Mouse (Mus musculus) stomach, postnatal 0 days (tissue): Measurements from ENCODE around the gene Rbm28. TPM values are rescaled to one million over a fixed set of nuclear protein-coding genes. Genes with fewer than 3 reads are reported as not detected.

Experiments used
- ATAC-seq: fragments of 200-750 bp; cut with Nextera tagmentation; 2 replicates; pipeline ENCODE4 v1.8.0; 2017; ENCODE audit not compliant: low FRiP score, low TSS enrichment
- DNase-seq: peaks from one replicate; pipeline ENCODE4 v3.0.0-alpha.2; 2016; ENCODE audit warnings: low spot score
- H3K27ac ChIP-seq: fragments of 300-500 bp; sonication (generic); replicated peaks from 2 replicates; pipeline ENCODE4 v1.5.1; 2014; ENCODE audit warnings: mild to moderate bottlenecking, control low read depth
- H3K27me3 ChIP-seq: fragments of 300-500 bp; sonication (generic); 2 replicates; pipeline ENCODE4 v1.6.1; 2014; ENCODE audit warnings: low read length; ENCODE audit not compliant: control insufficient read depth, insufficient read depth
- H3K36me3 ChIP-seq: fragments of 300-500 bp; sonication (generic); 2 replicates; pipeline ENCODE4 v1.6.1; 2014; ENCODE audit warnings: low read length, mixed read lengths; ENCODE audit not compliant: control insufficient read depth, insufficient read depth
- H3K4me1 ChIP-seq: fragments of 300-500 bp; sonication (generic); replicated peaks from 2 replicates; pipeline ENCODE4 v1.6.1; 2014; ENCODE audit warnings: antibody characterized with exemption; ENCODE audit not compliant: control insufficient read depth, insufficient read depth
- H3K4me2 ChIP-seq: fragments of 300-500 bp; sonication (generic); replicated peaks from 2 replicates; pipeline ENCODE4 v1.6.1; 2014; ENCODE audit warnings: low read depth, mild to moderate bottlenecking, control low read depth, moderate library complexity
- H3K4me3 ChIP-seq: fragments of 300-500 bp; sonication (generic); 2 replicates; pipeline ENCODE4 v1.5.1; 2014; ENCODE audit warnings: low read depth, low read length, control low read depth
- H3K9ac ChIP-seq: fragments of 300-500 bp; sonication (generic); 2 replicates; pipeline ENCODE4 v1.6.1; 2014; ENCODE audit warnings: mild to moderate bottlenecking, low read length, control low read depth, mixed read lengths
- H3K9me3 ChIP-seq: fragments of 300-500 bp; sonication (generic); 2 replicates; pipeline ENCODE4 v1.6.1; 2016; ENCODE audit warnings: low read length; ENCODE audit not compliant: control insufficient read depth
- CTCF ChIP-seq: IDR thresholded peaks from 2 replicates; pipeline ENCODE4 v1.5.1; 2016; ENCODE audit warnings: antibody characterized with exemption, low read depth, mild to moderate bottlenecking, moderate library complexity
- EP300 ChIP-seq: optimal IDR thresholded peaks from 2 replicates; pipeline ENCODE3; 2016; ENCODE audit warnings: antibody characterized with exemption
- WGBS: fragments of 180-500 bp; shearing (Covaris S2); extraction: QIAGEN DNeasy Blood & Tissue Kit; methylation state at CpG from one replicate; pipeline ENCODE4 v1.1.7; 2014; 5-methylcytosine and 5-hydroxymethylcytosine counted together
- polyA plus RNA-seq: library from polyadenylated mRNA; unstranded; fragments of >200 nt; fragmentation: Nextera tagmentation; extraction: Ambion mirVana; gene quantifications from 2 replicates; pipeline ENCODE4 v1.2.1, GENCODE M21; 2015

Rbm28 gene
- polyA plus RNA-seq, 1 experiment from 2014 or later: 11.8 TPM

DNA sequence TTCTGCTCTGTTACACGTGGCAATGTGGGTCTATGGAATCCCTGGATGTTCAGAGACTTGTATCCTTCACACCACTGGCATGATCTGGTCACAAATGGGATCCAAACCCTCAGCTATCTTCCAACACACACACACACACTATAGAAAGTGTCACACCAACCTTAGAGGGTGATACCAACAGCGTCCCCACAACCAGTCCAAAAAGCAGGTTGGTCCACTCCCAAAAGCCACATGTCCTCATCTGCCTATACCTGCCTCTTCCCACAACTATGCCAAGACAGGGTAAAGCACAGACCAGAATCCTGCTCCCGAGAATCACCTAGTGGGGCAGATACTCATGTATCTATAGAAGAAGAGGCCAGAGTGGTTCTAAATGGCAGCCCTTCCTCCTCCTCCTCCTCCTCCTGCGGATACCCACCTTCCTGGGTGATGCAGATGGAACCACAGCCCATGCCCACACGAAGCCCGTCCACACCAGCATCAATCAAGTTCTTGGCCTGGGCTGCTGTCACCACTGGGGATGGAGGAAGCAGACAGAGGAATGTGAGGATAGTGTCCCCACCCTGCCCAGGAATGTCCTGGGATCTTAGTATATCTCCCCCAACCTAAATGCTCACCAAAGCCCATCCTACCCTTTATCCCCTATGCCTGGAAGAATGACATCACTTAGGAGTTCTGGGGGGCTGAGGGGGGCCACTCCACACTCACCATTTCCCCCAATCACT is 39.2 kb upstream of the Rbm28 start:
- TF ChIP-seq CTCF: no peak
- Histone ChIP-seq H3K4me3 (no peak overlapping the region), H3K27ac (no peak overlapping the region), H3K36me3 (peaks cover 9% of the 10 kb centered on the region; the same call in 1 of the 2 replicates), H3K9ac (no peak overlapping the region), H3K4me2 (no peak overlapping the region), H3K27me3 (no peaks in the 10 kb centered on the region), H3K4me1 (no peaks in the 10 kb centered on the region), H3K9me3 (no peaks in the 10 kb centered on the region)
- DNase-seq: no peak
- no peak for ATAC-seq
- WGBS: 83% methylated on average over 6 of the region's 6 CpGs

- no peak overlapping the region for H3K9ac ChIP-seq
- H3K27me3 ChIP-seq: no peaks in the 10 kb centered on the region
- H3K36me3 ChIP-seq: peaks cover 9% of the 10 kb centered on the region; the same call in 1 of the 2 replicates
- ATAC-seq (no peak), DNase-seq (no peak)
- no peaks in the 10 kb centered on the region for H3K9me3 ChIP-seq
- H3K4me3 ChIP-seq: no peak overlapping the region
- no peak overlapping the region for H3K27ac ChIP-seq
- TF ChIP-seq CTCF (no peak), EP300 (no peak)
- H3K4me1 ChIP-seq: no peaks in the 10 kb centered on the region
- 91% methylated on average over 13 of the region's 13 CpGs for WGBS
- no peak overlapping the region for H3K4me2 ChIP-seq
Measured at GRCm38 (mm10) chr6:29203096-29203495, 38.3 kb upstream of the Rbm28 start.

- TF ChIP-seq EP300 (no peak), CTCF (no peak)
- Histone ChIP-seq H3K9me3 (no peaks in the 10 kb centered on the region), H3K4me3 (no peak overlapping the region), H3K27ac (no peak overlapping the region), H3K27me3 (no peaks in the 10 kb centered on the region), H3K4me2 (no peak overlapping the region), H3K4me1 (no peaks in the 10 kb centered on the region), H3K9ac (no peak overlapping the region), H3K36me3 (peaks cover 9% of the 10 kb centered on the region; the same call in 1 of the 2 replicates)
- 87% methylated on average over 8 of the region's 8 CpGs for WGBS
- no peak for DNase-seq
- no peak for ATAC-seq
Measured at GRCm38 (mm10) chr6:29201988-29202387, 37.2 kb upstream of the Rbm28 start.

- 95% methylated on average over 5 of the region's 5 CpGs for WGBS
- no peak for ATAC-seq
- Histone ChIP-seq H3K9me3 (no peaks in the 10 kb centered on the region), H3K4me2 (no peak overlapping the region), H3K4me1 (no peaks in the 10 kb centered on the region), H3K4me3 (no peak overlapping the region), H3K9ac (no peak overlapping the region), H3K27ac (no peak overlapping the region), H3K36me3 (peaks cover 9% of the 10 kb centered on the region; the same call in 1 of the 2 replicates), H3K27me3 (no peaks in the 10 kb centered on the region)
- DNase-seq: no peak
- no peak for TF ChIP-seq CTCF
- no peak for TF ChIP-seq EP300
Measured at GRCm38 (mm10) chr6:29201341-29201740, 36.5 kb upstream of the Rbm28 start.

GRCm38 (mm10) chr6:29200496-29200895 is 35.7 kb upstream of the Rbm28 start:
- no peak overlapping the region for H3K4me2 ChIP-seq
- DNase-seq: no peak
- no peaks in the 10 kb centered on the region for H3K9me3 ChIP-seq
- H3K9ac ChIP-seq: no peak overlapping the region
- H3K36me3 ChIP-seq: peaks cover 5% of the 10 kb centered on the region; the same call in 1 of the 2 replicates
- TF ChIP-seq EP300 (no peak), CTCF (no peak)
- no peak overlapping the region for H3K4me3 ChIP-seq
- ATAC-seq: no peak
- 61% methylated on average over 3 of the region's 3 CpGs for WGBS
- H3K4me1 ChIP-seq: no peaks in the 10 kb centered on the region
- no peak overlapping the region for H3K27ac ChIP-seq
- no peaks in the 10 kb centered on the region for H3K27me3 ChIP-seq

DNA sequence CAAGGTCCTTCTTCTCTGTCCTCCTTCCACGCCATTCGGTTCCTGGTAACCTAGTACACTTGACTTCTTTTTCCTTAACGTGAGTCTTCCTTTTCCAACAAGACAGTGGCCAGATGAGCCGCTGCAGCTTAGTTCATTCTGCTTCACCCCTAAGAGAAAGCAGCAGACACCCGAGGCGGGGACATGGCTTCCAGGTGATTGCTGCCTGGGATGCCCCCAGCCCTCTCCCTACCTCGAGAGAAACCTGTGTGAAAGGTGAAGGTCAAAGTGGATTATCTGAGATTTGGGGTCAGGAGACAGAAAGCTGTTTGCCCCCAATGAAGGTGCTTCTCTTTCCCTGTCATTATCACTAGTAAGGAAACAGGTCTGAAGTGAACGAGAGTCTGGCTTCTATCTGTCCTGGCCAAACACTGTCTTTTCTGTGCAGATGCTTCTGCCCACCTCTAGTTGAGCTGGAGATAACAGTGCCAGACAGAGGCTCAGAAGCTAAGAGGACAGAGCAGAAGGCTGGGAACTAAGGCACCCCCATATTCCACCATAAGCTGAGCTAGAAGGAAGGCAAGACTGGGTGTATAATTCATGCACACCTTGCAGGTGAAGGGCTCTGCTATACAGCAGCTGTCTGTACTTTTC is 34.5 kb upstream of the Rbm28 start:
- no peak for TF ChIP-seq EP300
- DNase-seq (peak; percentile 10), ATAC-seq (no peak)
- H3K4me2 ChIP-seq: peak overlapping the region; percentile 50
- no peaks in the 10 kb centered on the region for H3K9me3 ChIP-seq
- H3K4me3 ChIP-seq: no peak overlapping the region
- no peaks in the 10 kb centered on the region for H3K4me1 ChIP-seq
- no peak overlapping the region for H3K9ac ChIP-seq
- no peak overlapping the region for H3K27ac ChIP-seq
- peaks cover 5% of the 10 kb centered on the region; the same call in 1 of the 2 replicates for H3K36me3 ChIP-seq
- H3K27me3 ChIP-seq: no peaks in the 10 kb centered on the region
- 42% methylated on average over 8 of the region's 8 CpGs for WGBS
